Mouse (Mus musculus): ENCODE data around the gene Hpcal1.

- no peak for TF ChIP-seq ZC3H11A (IDR thresholded peaks at IDR 0.05; ENCODE audit: borderline replicate concordance, low read depth, low read length)
- no peak for TF ChIP-seq MAFK (IDR thresholded peaks at IDR 0.05; ENCODE audit: insufficient read depth, low read depth, low read length)
- no peak for TF ChIP-seq CHD2 (IDR thresholded peaks at IDR 0.05; ENCODE audit: low read depth, low read length)
Observed at GRCm38 (mm10) chr12:17740226-17740625, 49.6 kb downstream of the Hpcal1 start.

Measured in ES-E14 (cell line).